Mouse (Mus musculus): Measurements from ENCODE around the gene Ndufs1.

- TF ChIP-seq CTCF (IDR thresholded peaks at IDR 0.05; ENCODE audit: extremely low read depth, insufficient read depth, low read length): no peak
- no peak for TF ChIP-seq POLR2A (IDR thresholded peaks at IDR 0.05; ENCODE audit: extremely low read depth, insufficient read depth, low read length)
Measured at GRCm38 (mm10) chr1:63096071-63096470, 80.6 kb downstream of the Ndufs1 start.
